In genomic region chr10:98780938-98781337, GRCm38 (mm10) we compare ENCODE assay signal across 22 mouse cellular contexts.
DNase-seq lines count a peak whose midpoint lies in the region; ATAC-seq and TF ChIP-seq lines count a peak whose summit lies in the region.
"Had no signal": no experiment of that assay in that cellular context is flagged by ENCODE, and none has a peak within 500 bp of the region (broad histone marks: within the 10 kb centered on the region; RNA-seq: fewer than 3 reads in every experiment).

No protein-coding gene starts in this region.

- DNase-seq in layer of hippocampus, adult 2 months (ENCODE audit: low spot score in 2 of 2), result no peak
- DNase-seq in layer of hippocampus, postnatal 36 days, result no peak
- DNase-seq in NIH3T3 (ENCODE audit: low read depth), result peak; percentile 27
- peak; percentile 32 for DNase-seq in splenic B cell, adult 2 months (ENCODE audit: low read depth, low spot score)
- no peak for DNase-seq in gastrocnemius, postnatal 36 days
- no peak for DNase-seq in retina, embryonic 14.5 days (ENCODE audit: low spot score)
- DNase-seq: adrenal gland, postnatal 10 days; B cell, adult 2 months; cerebellum, adult 18-20 months; cerebellum, postnatal 10 days; gastrocnemius, postnatal 10 days; heart, postnatal 14 days; kidney, adult 18-20 months had no signal

- no peak for TF ChIP-seq CTCF in layer of hippocampus, adult 2 months (conservative IDR thresholded peaks at IDR 0.05)

- H3K27me3 ChIP-seq in splenic B cell, adult 2 months (ENCODE audit: control insufficient read depth, insufficient read depth, low read length, poor library complexity, severe bottlenecking), result no peaks in the 10 kb centered on the region
- no peaks in the 10 kb centered on the region for H3K27me3 ChIP-seq in neural tube, embryonic 15.5 days (replicated peaks)
- H3K27me3 ChIP-seq: forebrain, embryonic 15.5 days; intestine, embryonic 15.5 days had no signal

- H3K4me3 ChIP-seq in layer of hippocampus, adult 2 months, result no peak overlapping the region
- H3K4me3 ChIP-seq in neural tube, embryonic 15.5 days (replicated peaks), result no peak overlapping the region
- H3K4me3 ChIP-seq: embryonic facial prominence, embryonic 10.5 days; forebrain, embryonic 10.5 days; forebrain, embryonic 15.5 days; heart, embryonic 10.5 days; hindbrain, embryonic 10.5 days; intestine, embryonic 15.5 days had no signal

- H3K9me3 ChIP-seq in neural tube, embryonic 15.5 days (replicated peaks), result no peaks in the 10 kb centered on the region
- H3K9me3 ChIP-seq: embryonic facial prominence, embryonic 10.5 days; forebrain, embryonic 10.5 days; forebrain, embryonic 15.5 days; heart, embryonic 10.5 days; hindbrain, embryonic 10.5 days; intestine, embryonic 15.5 days had no signal

- H3K9ac ChIP-seq in neural tube, embryonic 15.5 days (replicated peaks), result no peak overlapping the region
- H3K9ac ChIP-seq: forebrain, embryonic 15.5 days; hindbrain, embryonic 14.5 days; intestine, embryonic 15.5 days had no signal

- H3K4me1 ChIP-seq in neural tube, embryonic 15.5 days, result no peaks in the 10 kb centered on the region
- H3K4me1 ChIP-seq: forebrain, embryonic 15.5 days; intestine, embryonic 15.5 days had no signal

- ATAC-seq in granulocyte monocyte progenitor cell, adult 5-6 weeks (replicated peaks; ENCODE audit: poor library complexity, severe bottlenecking), result peak; percentile 43
- ATAC-seq in neural tube, embryonic 15.5 days (ENCODE audit: low FRiP score), result no peak
- ATAC-seq: forebrain, embryonic 15.5 days; intestine, embryonic 15.5 days had no signal

- intact Hi-C loops in gastrocnemius, postnatal 36 days (cut with DNase I), result no loop called here

- WGBS in neural tube, embryonic 15.5 days, result 92% methylated on average over 5 of the region's 5 CpGs

- H3K36me3 ChIP-seq in splenic B cell, adult 2 months (ENCODE audit: control insufficient read depth, insufficient read depth, low read length, poor library complexity, severe bottlenecking), result no peaks in the 10 kb centered on the region
- H3K36me3 ChIP-seq in neural tube, embryonic 15.5 days, result no peaks in the 10 kb centered on the region
- H3K36me3 ChIP-seq: embryonic facial prominence, embryonic 10.5 days; forebrain, embryonic 10.5 days; forebrain, embryonic 15.5 days; heart, embryonic 10.5 days; hindbrain, embryonic 10.5 days; intestine, embryonic 15.5 days had no signal

- peak overlapping the region; percentile 39; the same call in 1 of the 2 replicates for H3K27ac ChIP-seq in layer of hippocampus, adult 2 months
- H3K27ac ChIP-seq in neural tube, embryonic 15.5 days (replicated peaks), result no peak overlapping the region
- H3K27ac ChIP-seq: embryonic facial prominence, embryonic 10.5 days; forebrain, embryonic 10.5 days; forebrain, embryonic 15.5 days; heart, embryonic 10.5 days; hindbrain, embryonic 10.5 days; hindbrain, embryonic 14.5 days; intestine, embryonic 15.5 days had no signal

- no peak overlapping the region for H3K4me2 ChIP-seq in neural tube, embryonic 15.5 days
- H3K4me2 ChIP-seq: forebrain, embryonic 15.5 days; hindbrain, embryonic 14.5 days; intestine, embryonic 15.5 days had no signal

Comparison
In these comparisons a context has a peak if more than half of its experiments do, and no peak if none do; other contexts are left out.
1. DNase-seq: peak in NIH3T3 (single experiment) and splenic B cell, adult 2 months (single experiment); none in layer of hippocampus, adult 2 months (0 of 2), layer of hippocampus, postnatal 36 days (0 of 2), gastrocnemius, postnatal 36 days (0 of 2) and retina, embryonic 14.5 days (single experiment).